Mouse (Mus musculus) retina, postnatal 7 days (tissue): Measurements from ENCODE around the gene Alg2.
A peak's percentile ranks its signal among the peaks of the same experiment; 100 is the strongest.

Experiments used
- DNase-seq: peaks from one replicate; pipeline ENCODE4 v3.0.0-alpha.2; 2012; ENCODE audit warnings: low read depth, low spot score

Alg2 gene

DNA sequence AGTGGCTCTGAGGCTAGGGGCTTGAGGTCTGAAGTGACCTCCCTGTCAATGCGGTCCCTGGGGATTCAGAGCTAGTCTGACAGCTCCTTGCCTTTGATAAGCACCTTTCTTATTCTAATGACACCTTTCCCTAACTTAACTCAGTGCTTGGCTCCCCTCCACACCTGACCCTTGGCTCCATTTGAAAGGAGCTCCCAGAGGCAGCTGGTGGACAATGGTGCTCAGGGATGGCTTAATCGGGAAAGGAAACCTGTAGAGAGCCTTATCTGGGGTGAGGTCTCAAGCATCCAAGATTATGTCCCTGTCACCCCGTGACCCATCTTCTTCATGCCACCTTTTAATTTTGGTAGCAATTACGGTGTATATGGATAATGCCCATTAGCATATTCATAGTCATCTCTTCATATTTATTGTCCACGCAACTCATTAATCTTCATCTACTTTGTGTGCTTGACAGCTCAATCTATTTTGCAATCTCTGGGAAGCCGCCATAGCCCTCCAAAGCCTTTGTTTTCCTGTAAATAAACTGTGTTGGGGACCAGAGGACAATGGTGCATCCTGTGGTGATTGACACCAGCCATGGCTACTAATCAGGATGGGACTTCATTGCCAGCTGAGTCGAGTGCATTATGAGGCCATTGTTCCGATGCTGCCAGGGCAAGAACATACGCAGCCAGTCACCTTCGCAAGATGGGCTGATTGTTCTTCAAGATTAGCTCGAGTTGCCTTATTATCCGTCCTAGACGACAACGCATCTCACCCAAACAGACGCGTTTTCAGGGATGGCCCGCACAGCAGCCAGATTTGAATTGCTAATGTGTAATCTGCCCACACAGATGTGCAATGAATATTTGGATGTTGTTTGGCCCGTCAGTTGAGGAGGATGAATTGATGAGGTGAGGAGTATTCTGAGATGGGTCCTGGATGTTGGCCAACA lies 24.3 kb downstream of the Alg2 start:
- no peak for DNase-seq

DNA sequence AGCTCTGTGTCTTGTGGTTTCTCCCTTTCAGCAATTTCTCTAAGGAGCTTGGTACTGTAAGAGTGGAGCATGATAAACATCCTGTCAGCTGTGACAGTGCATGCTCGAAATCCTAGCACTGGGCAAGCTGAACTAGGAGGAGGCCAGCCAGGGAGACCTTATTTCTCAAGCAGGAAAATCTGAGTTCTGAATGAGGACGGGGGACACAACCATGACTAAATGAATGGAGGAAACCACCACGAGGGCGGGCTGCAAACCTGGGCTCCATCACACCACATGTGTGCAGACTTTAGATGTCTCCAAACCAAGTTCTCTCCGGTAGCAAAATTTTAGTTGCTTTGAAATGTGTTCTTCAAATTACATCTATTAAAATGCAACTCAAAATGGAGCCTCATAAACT lies 25.0 kb downstream of the Alg2 start:
- DNase-seq: no peak

DNA sequence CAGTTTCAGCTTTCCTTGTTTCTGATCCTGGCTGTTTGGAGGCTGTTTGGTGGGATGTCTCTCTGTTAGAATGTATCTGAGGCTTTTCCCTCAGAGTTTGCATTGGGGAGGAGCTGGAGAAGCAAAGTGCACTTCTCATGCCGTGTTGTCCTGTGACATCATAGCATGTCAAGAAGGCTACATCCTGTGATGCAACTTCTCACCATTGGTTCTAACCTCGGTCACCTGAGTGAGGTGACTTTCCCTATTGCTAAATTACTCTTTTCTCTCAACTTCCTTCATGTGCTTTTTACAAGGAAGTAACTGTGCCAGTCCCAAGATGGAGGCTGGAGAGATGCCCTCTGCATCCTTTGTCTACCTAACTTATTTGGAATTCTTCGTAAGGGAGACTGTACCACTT lies 25.6 kb downstream of the Alg2 start:
- DNase-seq: no peak

DNA sequence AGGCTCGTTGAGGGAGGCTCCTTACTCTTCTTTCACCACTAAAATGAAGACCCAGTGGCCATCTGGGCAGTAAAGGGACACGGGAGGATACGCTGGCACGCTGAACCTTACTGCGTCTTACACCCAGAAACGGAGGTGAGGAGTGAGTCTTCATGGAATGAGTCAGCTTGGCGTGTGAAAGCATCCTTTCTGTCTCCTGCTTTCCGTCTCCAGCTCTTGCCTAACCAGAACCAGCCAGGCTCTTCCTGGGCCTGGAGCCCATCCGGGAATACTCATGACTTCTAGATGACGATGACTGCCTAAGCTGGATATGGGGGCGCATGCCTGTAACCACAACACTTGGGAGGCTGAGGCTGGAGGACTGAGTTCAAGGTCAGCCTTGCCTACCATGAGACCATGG lies 33.2 kb downstream of the Alg2 start:
- no peak for DNase-seq

DNA sequence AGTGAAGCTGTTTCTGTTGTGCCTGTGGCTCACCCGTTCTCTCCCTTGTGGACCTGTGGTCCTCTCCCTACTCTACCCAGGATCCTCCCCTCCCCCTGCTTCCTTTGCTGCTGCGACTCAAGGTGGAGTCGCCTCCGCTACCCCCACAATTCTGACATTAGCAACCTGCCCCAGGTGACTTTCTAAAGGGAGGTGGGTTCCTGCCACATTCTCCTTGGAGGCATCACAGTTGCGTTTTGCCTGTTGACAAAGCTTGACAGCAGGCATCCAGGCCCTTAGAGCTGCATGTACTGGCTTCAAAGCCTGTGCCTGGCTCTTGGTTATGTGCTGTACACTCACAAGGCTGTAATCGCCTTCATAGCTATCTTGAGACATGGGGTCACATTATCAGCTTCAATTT lies 35.2 kb downstream of the Alg2 start:
- DNase-seq: no peak

DNA sequence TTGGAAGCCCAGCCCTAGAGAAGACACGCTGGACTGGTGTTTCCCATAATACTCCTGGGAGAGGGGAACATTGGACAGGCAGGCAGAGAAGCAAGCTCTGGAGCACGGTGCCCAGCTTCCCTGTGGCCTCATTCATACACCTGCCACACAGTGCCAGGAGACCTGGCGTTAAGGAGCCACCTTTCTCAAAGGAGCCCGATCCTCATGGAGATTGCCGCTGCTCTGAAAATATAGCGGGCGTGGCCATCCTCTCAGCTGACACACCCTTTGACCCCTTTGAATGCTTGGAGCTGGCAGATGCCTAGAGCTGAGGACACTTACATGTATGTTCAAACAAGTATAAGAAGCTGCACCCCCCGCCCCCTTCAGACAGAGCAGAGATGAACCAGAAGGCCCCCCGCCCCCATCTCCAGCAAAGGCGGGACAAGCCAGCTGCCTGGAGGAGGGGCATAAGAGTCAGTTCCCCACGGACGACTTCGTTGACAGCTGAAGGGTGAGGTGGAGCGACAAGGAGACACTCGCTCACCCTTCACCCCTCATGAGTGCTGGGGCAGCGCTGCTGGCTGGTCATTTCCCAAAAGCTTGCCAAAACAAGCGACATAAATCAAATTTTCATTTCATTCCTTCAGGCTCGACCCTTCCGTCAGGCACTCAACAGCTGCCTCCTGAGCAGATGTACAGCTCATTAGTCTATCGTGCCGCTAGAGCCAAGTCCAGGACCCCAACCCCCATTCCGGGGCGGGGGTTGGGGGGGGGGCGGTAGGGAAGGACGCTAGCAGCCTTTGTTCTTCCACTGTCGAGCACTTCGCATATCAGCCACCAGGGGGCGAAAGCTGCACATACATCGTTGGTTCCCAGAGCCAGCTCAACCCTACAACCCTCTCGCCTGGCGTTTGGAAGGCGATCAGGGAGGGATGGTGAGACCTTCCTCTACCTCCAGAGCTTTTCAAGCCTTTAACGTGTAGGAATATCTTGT lies 36.5 kb downstream of the Alg2 start:
- peak; percentile 83 for DNase-seq

DNA sequence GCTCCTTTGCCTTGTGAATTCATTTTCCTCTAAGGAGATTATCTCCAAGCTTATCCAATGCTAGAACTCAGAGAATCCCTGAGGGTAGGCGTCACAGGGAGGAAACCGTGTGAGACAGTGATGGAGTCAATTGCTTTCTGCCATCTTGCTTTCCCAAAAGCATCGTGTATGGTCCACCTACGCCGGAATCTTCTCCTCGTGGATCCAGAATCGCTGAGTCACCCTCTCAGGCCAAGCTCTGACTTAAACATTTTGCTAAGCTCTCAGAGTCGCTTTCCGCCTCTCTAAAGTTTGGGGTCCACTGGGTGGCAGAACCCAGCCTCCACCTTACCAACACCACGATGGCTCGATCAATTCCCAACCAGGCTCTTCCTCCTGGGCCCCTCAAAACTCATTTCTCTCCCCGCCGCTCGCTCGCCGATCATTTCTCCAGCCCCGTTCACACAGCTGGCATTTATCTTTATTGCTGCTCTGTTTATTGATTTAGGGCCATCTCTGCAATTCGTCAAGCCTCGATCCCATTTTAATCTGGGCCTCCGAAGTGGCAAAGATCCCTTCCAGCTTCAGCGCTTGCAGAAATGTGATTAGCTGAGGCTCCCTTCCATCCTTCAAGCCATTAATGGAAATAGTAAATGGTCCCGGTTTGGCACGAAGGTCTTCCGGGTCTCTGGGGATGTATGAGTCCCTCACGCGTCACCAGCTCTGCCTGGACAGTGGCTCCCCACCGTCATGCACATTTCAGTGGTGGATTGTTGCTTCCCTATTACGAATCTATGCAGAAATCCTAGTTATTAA lies 38.4 kb downstream of the Alg2 start:
- DNase-seq: no peak

DNA sequence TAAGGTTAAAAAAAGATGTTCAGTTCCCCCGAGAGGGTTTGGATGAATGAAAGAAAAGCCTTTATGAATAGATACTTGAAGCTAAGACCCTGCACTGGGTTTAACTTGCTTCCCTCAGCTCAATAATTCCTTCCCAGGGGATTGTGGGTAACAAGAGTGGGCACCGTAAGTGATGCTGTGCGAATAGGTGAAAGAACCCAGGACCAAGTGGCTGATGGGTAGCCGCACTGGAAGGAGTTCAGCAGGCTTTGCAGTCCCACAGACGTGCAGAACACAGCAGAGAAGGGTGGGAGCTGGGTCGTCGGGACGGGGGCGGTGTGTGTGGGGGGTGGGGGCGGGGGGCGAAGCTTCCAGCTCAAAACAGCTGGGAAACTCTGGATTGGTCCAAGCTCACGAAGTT lies 39.0 kb downstream of the Alg2 start:
- DNase-seq: no peak

DNA sequence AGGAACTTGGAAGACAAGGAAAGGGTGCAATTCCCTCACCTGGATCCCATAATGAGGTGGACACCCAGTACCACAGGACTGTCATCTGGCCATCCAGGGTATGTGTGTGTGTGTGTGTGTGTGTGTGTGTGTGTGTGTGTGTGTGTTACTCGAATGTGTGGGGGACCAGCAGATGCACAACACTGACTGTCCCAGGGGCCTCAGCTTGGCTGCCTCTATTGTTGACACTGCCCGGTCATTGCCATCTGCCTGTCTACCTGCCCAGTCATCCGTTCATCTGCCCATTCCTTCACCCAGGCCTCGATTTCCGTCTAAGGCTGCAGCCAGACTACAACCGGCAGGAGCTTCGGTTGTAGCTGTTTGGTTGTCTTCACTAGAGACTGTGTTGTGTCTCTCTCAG lies 41.4 kb downstream of the Alg2 start:
- DNase-seq: no peak

DNA sequence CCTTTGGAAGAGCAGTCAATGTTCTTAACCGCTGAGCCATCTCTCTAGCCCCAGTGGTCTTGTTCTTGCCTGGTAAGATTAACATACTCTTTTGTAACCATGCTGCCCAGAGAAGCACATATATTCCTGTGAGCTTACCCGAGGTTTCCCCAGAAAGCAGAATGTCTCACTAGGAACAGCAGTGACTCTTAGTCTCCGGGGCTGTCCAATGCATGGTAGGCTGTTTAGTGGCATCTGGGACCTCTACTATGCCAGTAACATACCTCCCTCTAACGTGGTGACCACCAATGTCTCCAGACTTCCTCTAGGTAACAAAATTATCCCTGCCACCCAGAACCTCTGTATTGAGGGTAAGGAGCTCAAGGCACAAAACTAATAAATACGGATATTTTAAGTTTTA lies 43.1 kb downstream of the Alg2 start:
- DNase-seq: no peak

DNA sequence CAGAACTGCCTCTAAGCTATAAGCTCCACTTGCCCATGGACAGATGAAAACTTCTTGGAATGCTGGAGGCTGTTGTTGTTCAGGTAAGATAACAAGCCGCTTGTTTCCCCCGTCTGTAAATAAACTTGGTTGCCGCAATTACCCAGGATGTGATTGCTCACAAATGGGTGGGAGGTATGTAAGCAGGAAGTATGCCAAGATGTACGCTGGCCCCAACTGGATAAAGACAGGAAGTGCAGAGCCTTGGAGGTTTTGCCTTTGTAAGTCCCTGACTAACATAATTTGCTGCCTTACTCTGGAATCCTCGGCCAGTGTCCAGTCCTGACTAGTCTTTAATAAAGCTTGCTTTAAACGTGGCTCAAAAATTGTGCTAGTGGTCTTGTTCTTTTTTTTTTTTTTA lies 43.6 kb downstream of the Alg2 start:
- no peak for DNase-seq

DNA sequence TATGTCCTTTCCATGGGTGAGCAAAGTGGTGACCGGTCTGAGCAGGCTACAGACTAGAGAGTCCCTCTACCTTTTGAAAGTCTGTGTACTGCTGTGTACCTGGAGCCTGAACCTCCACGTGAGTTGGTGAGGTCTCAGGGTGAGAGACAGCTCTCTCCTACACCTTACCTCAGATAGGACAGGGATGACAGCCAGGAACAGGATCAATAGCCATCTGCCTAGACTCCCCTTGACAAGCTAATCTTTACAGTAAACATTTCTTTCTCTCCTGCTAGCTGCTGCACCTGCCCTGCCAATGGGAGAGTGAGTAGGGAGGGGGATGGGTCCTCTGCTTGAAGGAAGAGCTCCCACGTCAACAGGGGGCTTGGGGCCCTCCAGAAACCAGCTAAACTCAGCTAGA lies 46.5 kb downstream of the Alg2 start:
- no peak for DNase-seq

DNA sequence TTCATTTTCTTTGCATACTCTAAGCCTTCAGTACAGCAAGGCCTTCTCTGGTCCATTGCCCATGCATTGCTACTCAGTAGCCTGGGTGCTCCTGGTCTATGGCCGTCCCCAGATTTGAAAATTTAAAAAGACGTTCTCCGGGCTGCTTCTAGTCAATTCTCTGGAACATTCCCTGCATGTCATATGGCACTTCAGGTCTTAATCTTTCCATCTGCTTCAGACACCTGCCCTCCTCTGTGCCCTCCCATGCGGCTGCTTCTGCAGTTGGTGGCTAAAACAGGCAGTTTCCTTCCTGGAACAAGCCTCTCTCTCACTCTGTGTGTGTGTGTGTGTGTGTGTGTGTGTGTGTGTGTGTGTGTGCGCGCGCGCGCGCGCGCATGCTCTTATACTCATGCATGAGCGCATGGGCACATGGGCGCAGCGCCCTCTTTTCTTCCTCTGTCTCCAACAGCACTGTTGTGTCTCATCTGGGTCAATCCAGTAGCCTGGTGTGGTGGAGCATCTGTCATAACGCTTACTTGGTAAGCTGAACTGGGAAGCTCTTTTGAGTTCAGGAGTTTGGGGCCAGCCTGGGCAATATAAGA lies 48.8 kb downstream of the Alg2 start:
- no peak for DNase-seq

DNA sequence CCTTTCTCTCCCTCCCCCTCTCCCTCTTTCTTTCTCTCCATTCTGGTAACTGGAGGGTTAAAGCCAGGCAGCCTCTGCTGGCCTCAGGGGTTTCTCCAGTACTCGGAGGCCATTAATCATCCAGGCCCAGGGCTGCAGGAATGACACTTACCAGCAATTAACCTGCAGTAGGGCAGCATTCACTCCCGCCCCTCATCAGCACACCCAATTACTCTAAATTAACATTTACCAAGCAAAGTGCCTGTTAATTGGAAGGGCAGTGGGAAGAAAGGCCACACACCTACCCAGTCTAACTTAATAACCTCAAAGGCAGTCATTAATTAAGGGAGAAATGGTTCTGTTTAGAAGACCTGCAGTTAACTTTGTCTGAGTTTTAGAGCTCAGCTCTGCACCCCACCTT lies 49.8 kb downstream of the Alg2 start:
- no peak for DNase-seq

DNA sequence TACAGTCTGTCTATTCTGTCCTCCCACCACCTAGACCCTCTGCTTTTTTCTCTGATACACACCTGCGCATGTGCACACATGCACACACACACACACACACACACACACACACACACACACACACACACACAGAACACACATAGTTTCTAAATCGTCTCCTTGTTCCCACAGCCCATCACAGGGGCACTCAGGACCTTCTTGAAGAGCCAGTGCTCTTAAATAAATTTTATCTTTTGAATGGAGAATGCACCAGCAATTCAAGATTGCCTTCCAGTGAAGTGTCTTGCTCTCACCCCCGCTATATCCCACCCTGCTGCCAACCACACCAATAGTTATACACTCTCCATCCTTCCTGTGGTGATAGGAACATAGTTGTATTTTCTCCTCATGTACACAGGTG lies 51.2 kb downstream of the Alg2 start:
- no peak for DNase-seq

DNA sequence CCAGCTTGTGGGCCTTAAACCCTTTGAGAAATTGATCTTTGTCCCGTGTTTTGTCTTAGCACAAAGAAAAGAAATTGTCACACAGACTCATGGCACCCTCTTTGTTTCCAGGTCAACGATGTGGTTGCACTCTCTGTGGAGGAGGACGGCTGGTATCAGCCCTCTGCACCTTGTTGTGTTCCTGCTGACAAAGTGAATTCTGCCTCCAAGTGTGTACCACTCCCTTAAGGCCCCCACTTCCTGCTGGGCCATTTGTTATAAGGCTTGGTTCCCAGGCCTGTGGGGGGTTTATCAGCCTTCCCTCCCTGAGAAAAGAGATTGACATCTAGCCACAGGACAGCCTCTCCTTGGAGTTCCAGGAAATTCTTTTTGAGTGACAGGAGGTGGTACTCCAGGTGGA lies 51.9 kb downstream of the Alg2 start:
- DNase-seq: no peak

DNA sequence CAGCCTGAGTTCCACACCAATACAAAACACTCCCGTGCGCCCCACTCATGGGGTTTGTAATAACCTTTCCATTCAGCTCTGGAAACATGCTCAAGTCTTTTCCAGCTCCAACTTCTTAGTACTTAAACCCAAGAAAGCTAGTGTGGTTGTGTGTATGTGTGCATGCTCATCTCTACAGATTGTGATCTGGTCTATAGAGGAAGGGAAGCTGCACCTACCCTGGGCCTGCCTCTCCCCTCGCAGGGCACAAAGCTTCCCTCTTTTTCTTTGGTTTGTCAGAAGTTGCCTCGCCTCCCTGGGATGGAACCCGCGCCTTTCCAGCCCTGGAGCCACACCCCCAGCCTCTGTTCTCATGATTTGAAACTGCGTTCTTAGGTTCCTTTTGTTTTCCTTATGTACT lies 53.9 kb downstream of the Alg2 start:
- no peak for DNase-seq

DNA sequence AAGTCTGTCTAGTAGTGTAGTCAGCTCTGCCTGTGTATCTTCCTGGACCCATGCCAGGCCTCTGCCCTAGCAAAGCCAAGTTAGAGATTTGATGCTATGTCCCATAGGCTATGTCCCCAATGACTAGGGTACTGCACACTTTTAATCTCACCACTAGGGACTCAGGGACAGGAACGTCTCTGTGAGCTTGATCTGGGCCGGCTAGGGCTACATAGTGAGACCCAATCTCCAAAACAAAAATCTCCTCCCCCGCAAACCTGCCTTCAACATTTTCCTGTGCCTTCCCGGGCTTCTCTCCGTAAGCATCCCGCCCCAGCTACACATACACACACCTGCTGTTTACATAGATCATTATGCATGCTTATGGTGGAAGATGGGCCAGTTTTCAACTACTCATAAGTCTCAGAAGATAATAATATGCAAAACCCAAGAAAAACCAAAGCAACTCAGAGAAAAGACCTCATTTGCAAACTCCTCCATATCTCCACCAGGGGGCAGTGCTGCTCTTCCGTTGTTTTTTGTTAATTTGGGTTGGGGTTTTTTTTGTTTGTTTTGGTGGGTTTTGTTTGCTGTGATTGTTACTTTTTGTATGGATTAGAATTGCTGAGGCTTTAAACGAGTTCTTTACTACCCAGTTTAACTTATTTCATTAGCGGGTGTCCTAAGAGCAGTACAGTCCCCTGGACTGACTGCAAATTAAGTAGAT lies 54.7 kb downstream of the Alg2 start:
- DNase-seq: peak; percentile 49

DNA sequence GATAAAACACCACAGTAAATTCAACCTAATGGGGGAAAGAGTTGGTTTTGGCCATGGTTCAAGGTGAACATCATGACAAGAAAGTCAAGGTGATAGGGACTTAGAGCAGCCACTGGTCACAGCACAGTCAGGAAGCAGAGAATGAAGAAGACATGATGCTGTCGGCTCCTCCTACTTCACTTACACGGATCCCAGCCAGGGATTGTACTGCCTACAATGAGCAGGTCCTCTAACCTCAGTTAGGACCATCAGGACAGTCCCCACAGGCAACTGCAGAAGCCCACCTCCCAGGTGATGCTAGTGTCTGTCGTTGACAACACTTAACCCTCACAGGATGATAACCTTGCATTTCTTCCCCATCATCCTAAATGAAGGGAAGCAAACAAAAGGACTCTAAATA lies 56.3 kb downstream of the Alg2 start:
- no peak for DNase-seq
